Mouse (Mus musculus) lung, adult 2 months (tissue): ENCODE results near the gene Traf3ip3. TPM values are rescaled to one million over a fixed set of nuclear protein-coding genes. Genes with fewer than 3 reads are reported as not detected.

Experiments
- DNase-seq: peaks from one replicate; pipeline ENCODE4 v3.0.0; 2022
- H3K4me1 ChIP-seq: fragments of 200-500 bp; 2 replicates; pipeline ENCODE4 v1.6.1; 2011; ENCODE audit warnings: low read length; ENCODE audit not compliant: control insufficient read depth, insufficient read depth
- H3K4me3 ChIP-seq: fragments of 200-500 bp; replicated peaks from 2 replicates; pipeline ENCODE3; 2011; ENCODE audit warnings: low read depth, mild to moderate bottlenecking, control low read depth, low read length; ENCODE audit errors: extremely low read depth
- CTCF ChIP-seq: fragments of 200-500 bp; IDR thresholded peaks from 2 replicates; pipeline ENCODE4 v1.5.1; 2011; ENCODE audit warnings: mild to moderate bottlenecking, low read length, control low read depth; ENCODE audit not compliant: insufficient read depth
- POLR2A ChIP-seq: fragments of 200-500 bp; IDR thresholded peaks from 2 replicates; pipeline ENCODE4 v1.6.1; 2011; ENCODE audit warnings: low read depth, mild to moderate bottlenecking, control low read depth, low read length, borderline replicate concordance; ENCODE audit errors: extremely low read depth
- WGBS: fragments of 180-500 bp; shearing (Covaris S2); methylation state at CpG from one replicate; pipeline ENCODE4 v1.1.7; 2018; 5-methylcytosine and 5-hydroxymethylcytosine counted together
- polyA plus RNA-seq: library from polyadenylated mRNA; depleted of rRNA; stranded (reverse); fragments of >200 nt; gene quantifications from 2 replicates; pipeline ENCODE4 v1.2.3, GENCODE M21; 2012; rRNA removed

The Traf3ip3 gene
- polyA plus RNA-seq, result 4.9 and 5.5 TPM in 2 replicates

GRCm38 (mm10) chr1:193201383-193201778 is at the start of gene Traf3ip3:
TSS of gene Traf3ip3 (minus strand) at chr1:193201703.
- no peak for DNase-seq
- H3K4me3 ChIP-seq, result peak within 1 kb of the TSS; percentile 44
- no peaks in the 10 kb centered on the region for H3K4me1 ChIP-seq
- 43% methylated on average over 5 of the region's 5 CpGs for WGBS
- TF ChIP-seq CTCF, result no peak
- no peak for TF ChIP-seq POLR2A

DNA sequence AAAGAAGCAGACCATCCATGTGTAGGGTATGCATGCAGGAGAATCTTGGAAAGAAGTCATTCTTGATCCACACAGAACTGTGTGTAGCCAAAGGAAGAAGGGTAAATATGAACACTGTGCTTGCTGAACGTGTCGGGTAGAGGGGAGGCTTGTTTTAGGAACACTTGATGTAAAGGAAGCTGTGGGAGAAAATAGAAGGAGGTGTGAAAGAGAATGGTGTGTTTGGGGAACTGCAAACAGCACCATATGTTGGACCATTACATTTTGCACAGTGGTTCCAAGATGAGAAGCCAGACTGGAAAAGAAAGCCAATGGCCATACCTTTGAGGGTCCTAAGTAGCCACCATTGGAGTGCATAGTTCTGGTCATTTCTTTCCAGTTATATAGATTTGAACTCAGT is 48.5 kb upstream of the Traf3ip3 start:
- no peak overlapping the region for H3K4me3 ChIP-seq
- 66% methylated on average over 2 of the region's 2 CpGs for WGBS
- TF ChIP-seq POLR2A, result no peak
- no peak for TF ChIP-seq CTCF
- no peaks in the 10 kb centered on the region; the same call in 1 of the 2 replicates for H3K4me1 ChIP-seq
- no peak for DNase-seq

GRCm38 (mm10) chr1:193244235-193244634 is 42.7 kb upstream of the Traf3ip3 start:
- 83% methylated on average over 6 of the region's 6 CpGs for WGBS
- no peak for DNase-seq
- no peak overlapping the region for H3K4me3 ChIP-seq
- TF ChIP-seq POLR2A, result no peak
- no peak for TF ChIP-seq CTCF
- H3K4me1 ChIP-seq, result no peaks in the 10 kb centered on the region; the same call in 1 of the 2 replicates

- no peak for DNase-seq
- no peak for TF ChIP-seq POLR2A
- TF ChIP-seq CTCF, result no peak
- H3K4me3 ChIP-seq, result no peak overlapping the region
- WGBS, result 60% methylated on average over 10 of the region's 10 CpGs
- H3K4me1 ChIP-seq, result no peaks in the 10 kb centered on the region; the same call in 1 of the 2 replicates
These were observed 42.2 kb upstream of the Traf3ip3 start for GRCm38 (mm10) chr1:193243571-193244193.

- no peaks in the 10 kb centered on the region; the same call in 1 of the 2 replicates for H3K4me1 ChIP-seq
- DNase-seq, result no peak
- 56% methylated on average over 4 of the region's 4 CpGs for WGBS
- H3K4me3 ChIP-seq, result no peak overlapping the region
- TF ChIP-seq CTCF, result no peak
These were observed 41.4 kb upstream of the Traf3ip3 start for GRCm38 (mm10) chr1:193242863-193243262.

DNA sequence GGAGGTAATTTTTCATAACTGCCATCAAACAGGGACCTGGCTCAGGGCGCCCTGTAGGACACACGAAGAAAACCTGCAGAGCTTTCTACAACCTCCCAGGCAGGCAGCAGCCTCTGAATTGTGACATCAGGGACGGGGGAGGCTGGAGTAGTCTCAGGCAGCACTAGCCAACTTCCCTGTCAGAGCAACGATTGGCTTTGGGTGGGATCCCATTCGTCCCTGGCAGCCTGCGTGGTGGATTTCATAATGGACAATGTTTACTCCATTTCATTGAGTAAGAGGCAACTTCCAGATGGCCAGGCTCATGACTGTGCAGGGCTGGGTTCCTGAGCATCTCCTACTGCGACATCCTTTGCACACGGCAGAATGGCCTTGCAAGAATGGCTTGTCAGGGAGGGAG is 40.7 kb upstream of the Traf3ip3 start:
- 42% methylated on average over 8 of the region's 8 CpGs for WGBS
- DNase-seq, result peak; percentile 54
- H3K4me3 ChIP-seq, result no peak overlapping the region
- H3K4me1 ChIP-seq, result no peaks in the 10 kb centered on the region; the same call in 1 of the 2 replicates
- TF ChIP-seq CTCF (no peak), POLR2A (peak; percentile 61; the same call in 1 of the 2 replicates)

- Histone ChIP-seq H3K4me1 (no peaks in the 10 kb centered on the region; the same call in 1 of the 2 replicates), H3K4me3 (no peak overlapping the region)
- DNase-seq, result no peak
- TF ChIP-seq POLR2A (no peak), CTCF (no peak)
- 90% methylated on average over 4 of the region's 4 CpGs for WGBS
These were observed 39.9 kb upstream of the Traf3ip3 start for GRCm38 (mm10) chr1:193241436-193241835.

DNA sequence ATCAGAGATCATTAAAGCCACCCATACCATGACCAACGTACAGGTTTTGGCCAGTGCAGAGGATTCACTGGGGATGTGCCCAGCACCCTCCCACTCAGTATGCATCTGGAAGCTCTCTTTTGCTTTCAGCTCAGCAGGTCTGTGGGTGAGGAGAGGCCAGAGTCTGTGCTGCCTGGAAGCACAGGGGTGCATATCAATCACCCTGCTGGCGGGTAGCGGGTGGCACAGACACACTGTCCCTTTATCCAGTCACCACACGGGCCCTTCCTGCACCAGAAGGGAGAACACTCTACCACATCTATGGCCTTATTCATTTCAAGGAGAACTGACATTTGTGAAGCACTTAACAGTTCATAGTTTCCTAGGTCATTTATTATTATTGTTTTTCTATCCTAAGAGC is 36.9 kb upstream of the Traf3ip3 start:
- H3K4me3 ChIP-seq, result no peak overlapping the region
- no peak for DNase-seq
- WGBS, result 57% methylated on average over 4 of the region's 4 CpGs
- TF ChIP-seq POLR2A, result no peak
- no peak for TF ChIP-seq CTCF
- H3K4me1 ChIP-seq, result no peaks in the 10 kb centered on the region; the same call in 1 of the 2 replicates

DNA sequence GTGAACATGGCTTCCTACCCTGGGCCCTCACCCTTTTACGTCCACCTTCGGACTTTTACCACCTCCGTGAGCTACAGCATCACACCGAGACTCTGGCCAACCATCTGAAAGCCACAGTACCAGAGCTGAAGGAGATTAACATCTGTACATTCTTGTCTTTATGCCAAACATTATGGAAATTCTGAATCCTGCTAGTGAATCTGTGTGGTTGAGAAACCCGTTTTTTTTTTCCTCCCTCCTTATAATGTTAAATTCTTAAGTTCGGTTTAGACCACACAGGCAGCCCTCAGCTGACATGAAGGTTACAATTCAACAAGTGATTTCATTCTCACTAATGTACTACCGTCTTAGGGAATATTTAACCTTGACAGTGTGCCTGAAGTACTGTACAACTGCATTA is 33.4 kb upstream of the Traf3ip3 start:
- no peak for DNase-seq
- 75% methylated on average over 7 of the region's 7 CpGs for WGBS
- no peak for TF ChIP-seq POLR2A
- no peak for TF ChIP-seq CTCF
- Histone ChIP-seq H3K4me3 (no peak overlapping the region), H3K4me1 (no peaks in the 10 kb centered on the region; the same call in 1 of the 2 replicates)

GRCm38 (mm10) chr1:193234130-193234645 is 32.7 kb upstream of the Traf3ip3 start:
- H3K4me3 ChIP-seq, result no peak overlapping the region
- 85% methylated on average over 2 of the region's 2 CpGs for WGBS
- no peak for DNase-seq
- no peak for TF ChIP-seq POLR2A
- TF ChIP-seq CTCF, result no peak
- no peaks in the 10 kb centered on the region; the same call in 1 of the 2 replicates for H3K4me1 ChIP-seq
